Mouse (Mus musculus) limb, embryonic 10.5 days (tissue): Measurements from ENCODE around the gene Depdc1b. TPM values are rescaled to one million over a fixed set of nuclear protein-coding genes. Genes with fewer than 3 reads are reported as not detected.

ENCODE experiments used
- DNase-seq: peaks from one replicate; pipeline ENCODE4 v3.0.0-alpha.2; 2017; ENCODE audit warnings: low spot score
- H3K27ac ChIP-seq: fragments of 300-500 bp; sonication (generic); 2 replicates; pipeline ENCODE4 v1.5.1; 2016; ENCODE audit warnings: mild to moderate bottlenecking
- H3K27me3 ChIP-seq: fragments of 300-500 bp; sonication (generic); 2 replicates; pipeline ENCODE4 v1.6.1; 2016; ENCODE audit warnings: low read depth, mild to moderate bottlenecking; ENCODE audit not compliant: poor library complexity, severe bottlenecking
- H3K36me3 ChIP-seq: fragments of 300-500 bp; sonication (generic); 2 replicates; pipeline ENCODE4 v1.6.1; 2016; ENCODE audit warnings: mild to moderate bottlenecking, moderate library complexity
- H3K4me1 ChIP-seq: fragments of 300-500 bp; sonication (generic); 2 replicates; pipeline ENCODE4 v1.6.1; 2016
- H3K4me3 ChIP-seq: fragments of 300-500 bp; sonication (generic); 2 replicates; pipeline ENCODE4 v1.5.1; 2016; ENCODE audit warnings: mild to moderate bottlenecking, moderate library complexity
- H3K9me3 ChIP-seq: fragments of 300-500 bp; sonication (generic); replicated peaks from 2 replicates; pipeline ENCODE4 v1.6.1; 2016; ENCODE audit warnings: mild to moderate bottlenecking
- WGBS: fragments of 180-500 bp; shearing (Covaris S2); methylation state at CpG from one replicate; pipeline ENCODE4 v1.1.7; 2016; 5-methylcytosine and 5-hydroxymethylcytosine counted together
- polyA plus RNA-seq: library from polyadenylated mRNA; unstranded; fragments of >200 nt; fragmentation: Nextera tagmentation; extraction: Ambion mirVana; gene quantifications from 2 replicates; pipeline ENCODE4 v1.2.1, GENCODE M21; 2016

Depdc1b gene
- polyA plus RNA-seq: 20.9 and 22.0 TPM in 2 replicates

DNA sequence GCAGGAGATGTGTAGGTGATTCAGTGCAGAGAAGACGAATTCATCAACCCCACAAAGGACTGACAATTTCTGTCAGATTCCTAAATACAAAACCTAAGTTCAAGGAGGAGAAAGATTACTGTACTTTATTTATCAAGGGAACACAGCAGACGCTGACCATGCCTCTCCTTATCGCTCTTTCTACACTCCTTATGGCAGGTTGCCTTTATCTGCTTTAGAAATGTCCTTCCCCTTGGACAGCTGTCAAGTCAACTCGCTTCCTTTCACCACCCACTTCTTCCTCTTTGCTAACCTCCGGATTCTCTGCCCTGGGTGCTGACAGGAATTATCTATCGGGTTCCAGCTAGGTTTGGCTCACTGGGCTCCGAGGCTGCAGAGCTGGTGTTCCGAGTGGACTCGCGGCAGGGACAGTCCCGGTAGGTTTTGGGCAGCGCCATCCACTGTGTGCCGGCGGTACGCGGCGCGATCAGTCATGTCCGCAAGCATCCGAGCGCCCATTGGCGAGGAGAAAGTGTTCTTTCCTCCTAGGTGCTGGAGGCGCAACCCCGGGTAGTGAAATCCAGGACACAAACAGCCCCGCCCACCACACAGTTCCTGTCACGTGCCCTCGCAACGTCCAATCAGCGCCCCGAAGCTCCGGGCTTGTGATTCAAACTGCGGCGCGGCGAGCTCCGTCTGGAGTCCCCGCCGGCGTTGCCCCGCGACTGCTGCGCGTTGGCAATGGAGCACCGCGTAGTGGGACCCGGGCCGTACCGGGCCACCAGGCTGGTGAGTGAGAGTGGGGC is at the start of gene Depdc1b:
Depdc1b (plus strand) TSS at position 631 of the 785 bp plus-strand sequence.
- under 1% methylated on average over 48 of the region's 48 CpGs for WGBS
- H3K27me3 ChIP-seq: no peaks in the 10 kb centered on the region
- peak within 1 kb of the TSS; percentile 94 for H3K27ac ChIP-seq
- peaks cover 20% of the 10 kb centered on the region for H3K4me1 ChIP-seq
- H3K9me3 ChIP-seq: no peaks in the 10 kb centered on the region
- H3K36me3 ChIP-seq: peaks cover 15% of the 10 kb centered on the region
- H3K4me3 ChIP-seq: peak within 1 kb of the TSS; percentile 92
- DNase-seq: peak; percentile 97

DNA sequence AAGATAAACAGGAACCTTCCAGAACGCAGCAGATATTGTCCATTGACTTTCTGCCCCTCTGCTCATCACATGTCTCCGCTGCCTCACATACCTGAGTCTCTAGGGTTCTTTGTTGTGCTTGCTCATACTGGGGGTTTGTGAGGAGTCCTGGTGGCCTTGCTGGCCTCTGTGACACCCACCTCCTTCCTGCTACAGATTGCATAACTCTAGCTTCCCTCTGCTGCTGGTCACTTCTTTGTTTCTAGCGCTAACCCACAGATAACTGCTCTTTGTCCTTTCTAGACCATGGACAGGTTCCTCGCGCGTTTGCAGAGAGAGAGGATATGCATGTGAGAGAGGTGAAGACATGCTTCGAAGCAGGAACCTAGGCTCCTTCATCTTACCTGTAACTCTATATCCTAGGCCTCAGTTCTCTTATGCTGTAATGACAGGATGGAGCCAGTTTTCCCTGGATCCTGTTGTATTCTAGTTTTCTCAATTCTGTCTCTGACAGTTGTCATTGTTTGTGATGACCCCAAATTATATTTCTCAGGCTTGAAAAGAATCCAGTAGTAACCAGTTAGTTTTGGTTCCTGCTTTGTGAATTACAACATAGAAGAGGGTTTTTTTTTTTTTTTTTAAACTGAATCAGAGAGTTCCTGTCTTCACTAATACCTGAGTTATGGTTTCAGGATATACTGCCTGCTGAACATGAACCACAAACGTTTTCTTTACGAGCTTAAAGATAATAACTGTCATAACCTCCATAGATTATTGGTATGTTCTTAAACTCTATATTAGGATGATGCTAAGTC is 48.1 kb upstream of the Depdc1b start:
- H3K4me3 ChIP-seq: no peak overlapping the region
- no peaks in the 10 kb centered on the region for H3K36me3 ChIP-seq
- WGBS: 81% methylated on average over 9 of the region's 9 CpGs
- no peaks in the 10 kb centered on the region for H3K27me3 ChIP-seq
- no peak for DNase-seq
- peaks cover 26% of the 10 kb centered on the region for H3K4me1 ChIP-seq
- H3K9me3 ChIP-seq: no peaks in the 10 kb centered on the region
- no peak overlapping the region for H3K27ac ChIP-seq

DNA sequence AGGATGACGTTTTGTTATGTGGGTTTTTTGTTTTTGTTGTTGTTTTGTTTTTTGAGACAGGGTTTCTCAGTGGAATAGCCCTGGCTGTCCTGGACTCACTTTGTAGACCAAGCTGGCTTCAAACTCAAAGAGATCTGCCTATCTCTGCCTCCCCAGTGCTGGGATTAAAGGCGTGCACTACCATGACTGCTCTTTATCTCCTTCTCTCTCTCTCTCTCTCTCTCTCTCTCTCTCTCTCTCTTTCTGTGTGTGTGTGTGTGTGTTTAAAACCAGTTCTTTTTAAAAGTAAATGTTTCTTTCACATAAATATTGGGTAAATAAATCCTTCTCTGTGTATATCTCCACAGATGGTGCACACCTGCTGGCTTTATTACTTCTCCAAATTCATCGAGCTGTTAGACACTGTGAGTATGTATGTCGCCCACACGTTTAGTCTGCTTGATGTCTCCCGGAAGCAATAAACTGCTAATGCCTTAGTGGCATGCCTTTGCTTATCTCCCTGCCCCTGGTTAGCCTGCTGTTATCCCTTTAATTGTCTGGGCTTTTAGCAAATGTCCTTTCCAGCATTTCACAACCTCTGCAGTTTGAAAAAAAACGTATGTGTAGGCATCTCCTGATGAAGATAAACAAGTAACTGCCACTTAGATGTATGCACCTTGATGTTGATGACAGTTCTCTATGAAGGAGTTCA is 44.5 kb upstream of the Depdc1b start:
- peak overlapping the region; percentile 80 for H3K27ac ChIP-seq
- 31% methylated on average over 7 of the region's 7 CpGs for WGBS
- peaks cover 40% of the 10 kb centered on the region for H3K4me1 ChIP-seq
- H3K4me3 ChIP-seq: no peak overlapping the region
- no peaks in the 10 kb centered on the region for H3K36me3 ChIP-seq
- H3K27me3 ChIP-seq: no peaks in the 10 kb centered on the region
- H3K9me3 ChIP-seq: no peaks in the 10 kb centered on the region
- DNase-seq: no peak

GRCm38 (mm10) chr13:108272332-108272731 is 43.8 kb upstream of the Depdc1b start:
- H3K36me3 ChIP-seq: no peaks in the 10 kb centered on the region
- WGBS: 43% methylated on average over 8 of the region's 8 CpGs
- peak overlapping the region; percentile 80 for H3K27ac ChIP-seq
- DNase-seq: no peak
- H3K27me3 ChIP-seq: no peaks in the 10 kb centered on the region
- peaks cover 41% of the 10 kb centered on the region for H3K4me1 ChIP-seq
- H3K9me3 ChIP-seq: no peaks in the 10 kb centered on the region
- H3K4me3 ChIP-seq: no peak overlapping the region

GRCm38 (mm10) chr13:108273034-108273433 is 43.1 kb upstream of the Depdc1b start:
- Histone ChIP-seq H3K4me1 (peaks cover 37% of the 10 kb centered on the region), H3K27ac (peak overlapping the region; percentile 80), H3K9me3 (no peaks in the 10 kb centered on the region), H3K4me3 (peak overlapping the region; percentile 29), H3K27me3 (no peaks in the 10 kb centered on the region), H3K36me3 (no peaks in the 10 kb centered on the region)
- DNase-seq: peak; percentile 48
- 41% methylated on average over 15 of the region's 15 CpGs for WGBS

GRCm38 (mm10) chr13:108273456-108273855 is 42.7 kb upstream of the Depdc1b start:
- Histone ChIP-seq H3K27me3 (no peaks in the 10 kb centered on the region), H3K9me3 (no peaks in the 10 kb centered on the region), H3K27ac (peak overlapping the region; percentile 80), H3K36me3 (no peaks in the 10 kb centered on the region), H3K4me3 (peak overlapping the region; percentile 29), H3K4me1 (peaks cover 41% of the 10 kb centered on the region)
- WGBS: 38% methylated on average over 5 of the region's 5 CpGs
- no peak for DNase-seq

DNA sequence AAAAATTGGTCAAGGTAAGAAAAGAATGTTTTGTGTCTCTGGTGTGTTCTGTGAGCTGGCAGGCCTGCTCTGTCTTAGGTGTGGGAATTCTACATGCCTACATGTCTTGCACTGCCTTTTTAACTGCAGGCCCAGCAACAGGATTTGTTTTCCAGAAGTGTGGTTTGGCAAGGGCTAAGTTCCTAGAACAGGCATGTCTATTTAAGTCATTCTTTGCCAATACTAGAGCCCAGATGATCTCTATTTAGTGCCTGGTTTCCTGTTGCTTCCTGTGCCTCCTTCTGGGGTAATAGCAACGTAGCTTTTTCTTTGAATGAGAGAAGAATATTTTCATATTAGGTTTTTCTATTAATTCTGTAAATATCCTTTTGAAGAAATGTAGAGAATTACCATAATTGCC is 39.6 kb upstream of the Depdc1b start:
- Histone ChIP-seq H3K4me1 (peaks cover 42% of the 10 kb centered on the region), H3K9me3 (no peaks in the 10 kb centered on the region), H3K36me3 (no peaks in the 10 kb centered on the region), H3K4me3 (no peak overlapping the region), H3K27ac (no peak overlapping the region), H3K27me3 (no peaks in the 10 kb centered on the region)
- DNase-seq: no peak
- 52% methylated on average over 1 of the region's 1 CpGs for WGBS

- Histone ChIP-seq H3K9me3 (no peaks in the 10 kb centered on the region), H3K27me3 (no peaks in the 10 kb centered on the region), H3K36me3 (no peaks in the 10 kb centered on the region), H3K27ac (no peak overlapping the region), H3K4me1 (peaks cover 34% of the 10 kb centered on the region), H3K4me3 (no peak overlapping the region)
- WGBS: 82% methylated on average over 7 of the region's 7 CpGs
- DNase-seq: no peak
These were observed 38.8 kb upstream of the Depdc1b start for GRCm38 (mm10) chr13:108277320-108277719.

DNA sequence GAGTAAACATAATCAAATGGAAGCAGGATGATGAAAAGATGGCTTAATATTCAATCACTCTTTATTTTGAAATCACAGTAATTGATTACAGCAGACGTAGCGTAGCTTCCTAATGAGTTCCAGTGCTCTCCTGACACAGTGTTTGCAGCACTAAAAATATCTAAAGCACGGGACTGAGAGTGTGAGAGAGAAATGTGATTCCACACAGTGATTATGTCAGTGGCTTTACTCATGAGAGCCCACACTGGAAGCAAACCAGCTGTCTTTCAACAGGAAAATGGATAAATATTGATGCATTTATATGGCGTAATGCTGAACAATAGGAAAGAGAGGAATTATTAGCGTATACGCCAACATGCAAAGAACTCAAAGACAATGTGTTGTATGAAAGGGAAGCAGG is 37.5 kb upstream of the Depdc1b start:
- Histone ChIP-seq H3K27me3 (no peaks in the 10 kb centered on the region), H3K36me3 (no peaks in the 10 kb centered on the region), H3K4me1 (peaks cover 21% of the 10 kb centered on the region), H3K9me3 (no peaks in the 10 kb centered on the region), H3K4me3 (no peak overlapping the region), H3K27ac (no peak overlapping the region)
- no peak for DNase-seq
- WGBS: 45% methylated on average over 6 of the region's 6 CpGs

GRCm38 (mm10) chr13:108284312-108284711 is 31.8 kb upstream of the Depdc1b start:
- Histone ChIP-seq H3K9me3 (no peaks in the 10 kb centered on the region), H3K27ac (no peak overlapping the region), H3K4me3 (no peak overlapping the region), H3K4me1 (no peaks in the 10 kb centered on the region), H3K36me3 (no peaks in the 10 kb centered on the region), H3K27me3 (no peaks in the 10 kb centered on the region)
- WGBS: 97% methylated on average over 2 of the region's 2 CpGs
- no peak for DNase-seq

- Histone ChIP-seq H3K27me3 (no peaks in the 10 kb centered on the region), H3K27ac (no peak overlapping the region), H3K9me3 (no peaks in the 10 kb centered on the region), H3K4me1 (no peaks in the 10 kb centered on the region), H3K36me3 (no peaks in the 10 kb centered on the region), H3K4me3 (no peak overlapping the region)
- WGBS: 55% methylated on average over 3 of the region's 3 CpGs
- DNase-seq: no peak
These were observed 28.2 kb upstream of the Depdc1b start for GRCm38 (mm10) chr13:108287953-108288352.

- Histone ChIP-seq H3K4me3 (no peak overlapping the region), H3K36me3 (no peaks in the 10 kb centered on the region), H3K4me1 (no peaks in the 10 kb centered on the region), H3K9me3 (no peaks in the 10 kb centered on the region), H3K27ac (no peak overlapping the region), H3K27me3 (no peaks in the 10 kb centered on the region)
- no peak for DNase-seq
- 81% methylated on average over 3 of the region's 3 CpGs for WGBS
These were observed 26.7 kb upstream of the Depdc1b start for GRCm38 (mm10) chr13:108289436-108289835.

DNA sequence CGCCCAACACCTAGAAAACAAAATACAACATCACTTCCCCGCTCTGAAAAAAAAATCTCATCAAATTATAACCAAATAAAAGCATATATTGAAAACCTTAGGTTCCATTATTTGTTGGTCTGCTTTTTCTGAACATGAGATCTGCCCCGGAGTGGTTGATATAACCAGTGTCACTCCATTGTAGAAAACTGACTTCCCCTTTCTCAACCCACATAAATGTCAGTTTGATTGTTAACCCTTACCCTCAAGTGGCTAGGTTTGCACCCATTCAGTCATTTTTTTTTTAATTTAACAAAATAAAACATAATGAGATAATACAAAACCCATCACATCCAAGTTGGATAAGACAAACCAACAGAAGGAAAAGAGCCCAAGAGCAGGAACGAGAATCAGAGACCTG is 25.8 kb upstream of the Depdc1b start:
- no peaks in the 10 kb centered on the region for H3K9me3 ChIP-seq
- no peaks in the 10 kb centered on the region for H3K27me3 ChIP-seq
- no peak overlapping the region for H3K27ac ChIP-seq
- H3K36me3 ChIP-seq: no peaks in the 10 kb centered on the region
- DNase-seq: no peak
- no peak overlapping the region for H3K4me3 ChIP-seq
- H3K4me1 ChIP-seq: no peaks in the 10 kb centered on the region
- 84% methylated on average over 4 of the region's 4 CpGs for WGBS
